Mouse (Mus musculus) Patski (cell line): ENCODE results near the gene Arpc3. TPM values are rescaled to one million over a fixed set of nuclear protein-coding genes. Genes with fewer than 3 reads are reported as not detected.

Experiments
- ATAC-seq: fragments of 100-300 bp; one replicate; pipeline ENCODE4 v1.8.0; 2021
- CTCF ChIA-PET: fragments of 350-600 bp; sonication (Branson Sonifier 250); formaldehyde crosslinking; loops from one replicate; lab custom pipeline; 2022; ENCODE audit warnings: inconsistent platforms; lab: Charles Lee
- POLR2A ChIA-PET: fragments of 350-600 bp; sonication (Branson Sonifier 250); formaldehyde crosslinking; loops from one replicate; lab custom pipeline; 2022; ENCODE audit warnings: antibody characterized with exemption, inconsistent platforms; lab: Charles Lee
- DNase-seq: peaks from one replicate; pipeline ENCODE4 v3.0.0-alpha.2; 2011; ENCODE audit warnings: low read depth, low spot score
- H3K27me3 ChIP-seq: fragments of 371-371 bp; one replicate; pipeline ENCODE4 v1.5.1; 2021
- CTCF ChIP-seq: fragments of 100-300 bp; IDR thresholded peaks from one replicate; pipeline ENCODE4 v1.5.1; 2021
- in situ Hi-C: fragments of 300-500 bp; cut with MboI; formaldehyde crosslinking; loops from 3 replicates; pipeline ENCODE4 v1.11.1; 2018; ENCODE audit warnings: low pct_unique_long_range_greater_than_20kb, mixed read lengths
- polyA plus RNA-seq: library from polyadenylated mRNA; unstranded; gene quantifications from one replicate; pipeline ENCODE4 v1.2.3, GENCODE M21; 2021

Arpc3 gene
- polyA plus RNA-seq, 1 experiment from 2014 or later = 387 TPM

- ChIA-PET CTCF (interaction anchor here (1.2 to 1.9 kb wide), 3 partner anchors 11 to 13 kb away, joined by 4 to 6 read pairs (median 5); no protein-coding TSS in a partner anchor), POLR2A (interaction anchor here (1.2 kb wide), 1 partner anchor 22 kb away, joined by 4 read pairs; no protein-coding TSS in a partner anchor)
- in situ Hi-C loops = no loop called here
- DNase-seq (no peak), ATAC-seq (no peak)
- TF ChIP-seq CTCF = no peak
- no peaks in the 10 kb centered on the region for H3K27me3 ChIP-seq
Measured at GRCm38 (mm10) chr5:122460656-122461055, 69.0 kb downstream of the Arpc3 start.

DNA sequence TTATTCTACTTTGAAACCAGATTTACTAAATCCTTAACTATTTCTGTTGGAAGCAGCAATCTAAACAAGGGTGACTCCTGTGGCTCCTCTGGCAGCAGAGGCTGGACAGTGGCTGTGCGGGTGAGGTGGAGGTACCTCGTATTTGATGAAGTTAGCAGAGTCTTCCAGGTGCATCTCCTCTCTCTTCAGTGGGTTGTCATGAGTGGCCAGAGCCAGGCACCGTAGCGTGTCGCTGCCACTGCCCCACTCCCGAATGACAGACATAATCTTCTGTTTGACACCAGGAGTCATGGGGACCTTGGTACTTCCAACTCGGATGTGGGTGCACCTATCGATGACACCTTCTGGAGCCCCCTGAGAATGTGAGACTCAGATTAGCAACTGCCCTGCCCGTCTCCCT, 69.8 kb downstream of the Arpc3 start:
- in situ Hi-C loops = no loop called here
- DNase-seq (no peak), ATAC-seq (no peak)
- POLR2A ChIA-PET = no interaction called here
- no peak for TF ChIP-seq CTCF
- CTCF ChIA-PET = interaction anchor here (1.9 kb wide), 1 partner anchor 10 kb away, joined by 5 read pairs; no protein-coding TSS in a partner anchor
- H3K27me3 ChIP-seq = no peaks in the 10 kb centered on the region

Other genes with a start within 250 kb of the Arpc3 start
- 195 TPM for gene Ppp1cc, start 233.6 kb upstream of the Arpc3 start, polyA plus RNA-seq
- gene Hvcn1, start 185.1 kb upstream of the Arpc3 start, polyA plus RNA-seq = 0.15 TPM
- gene Tctn1, start 127.4 kb upstream of the Arpc3 start, polyA plus RNA-seq = 50.7 TPM
- gene Pptc7, start 107.5 kb upstream of the Arpc3 start, polyA plus RNA-seq = 31.1 TPM
- gene Rad9b, start 37.6 kb upstream of the Arpc3 start, polyA plus RNA-seq = 5.9 TPM
- gene Vps29, start 37.5 kb upstream of the Arpc3 start, polyA plus RNA-seq = 270 TPM
- 29.0 TPM for gene Gpn3, start 20.0 kb upstream of the Arpc3 start, polyA plus RNA-seq
- gene Fam216a, start 19.5 kb upstream of the Arpc3 start, polyA plus RNA-seq = 130 TPM
- gene Anapc7, start 29.8 kb downstream of the Arpc3 start, polyA plus RNA-seq = 56.1 TPM
- gene Atp2a2, start 110.3 kb downstream of the Arpc3 start, polyA plus RNA-seq = 239 TPM
- gene Ift81, start 222.6 kb downstream of the Arpc3 start, polyA plus RNA-seq = 48.3 TPM